Mouse (Mus musculus): ENCODE data around the gene Phf23.
"Not testable (repeated sequence)": the region's sequence is repeated elsewhere in the genome, so short reads cannot be mapped to it uniquely, and the experiment has no call there.

Phf23 gene

GRCm38 (mm10) chr11:69995391-69995960 is at the start of gene Phf23:
Gene Phf23 (plus strand): TSS chr11:69995777.
- DNase-seq (ENCODE audit: low spot score) = peak; percentile 98

- peak; percentile 86 for DNase-seq (ENCODE audit: low spot score)
Observed at GRCm38 (mm10) chr11:69945997-69946891, 49.3 kb upstream of the Phf23 start.

GRCm38 (mm10) chr11:69947337-69948065 is 48.1 kb upstream of the Phf23 start:
- peak; percentile 33 for DNase-seq (ENCODE audit: low spot score)

- peak; percentile 96 for DNase-seq (ENCODE audit: low spot score)
Observed at GRCm38 (mm10) chr11:69948066-69948762, 47.4 kb upstream of the Phf23 start, which contains the start of gene Slc2a4. Gene Slc2a4 (minus strand): TSS chr11:69948188.

- DNase-seq (ENCODE audit: low spot score) = peak; percentile 91
Observed at GRCm38 (mm10) chr11:69948763-69949150, 46.8 kb upstream of the Phf23 start.

- DNase-seq (ENCODE audit: low spot score) = no peak
Observed at GRCm38 (mm10) chr11:69950807-69951459, 44.6 kb upstream of the Phf23 start.

- no peak for DNase-seq (ENCODE audit: low spot score)
Observed at GRCm38 (mm10) chr11:69952274-69952673, 43.3 kb upstream of the Phf23 start.

- DNase-seq (ENCODE audit: low spot score) = no peak
Observed at GRCm38 (mm10) chr11:69953267-69953915, 42.2 kb upstream of the Phf23 start.

- not testable (repeated sequence) for DNase-seq (ENCODE audit: low spot score)
Observed at GRCm38 (mm10) chr11:69955618-69956017, 40.0 kb upstream of the Phf23 start.

- no peak for DNase-seq (ENCODE audit: low spot score)
Observed at GRCm38 (mm10) chr11:69956218-69956617, 39.4 kb upstream of the Phf23 start.

GRCm38 (mm10) chr11:69960616-69961015 is 35.0 kb upstream of the Phf23 start:
- no peak for DNase-seq (ENCODE audit: low spot score)

- no peak for DNase-seq (ENCODE audit: low spot score)
Observed at GRCm38 (mm10) chr11:69961841-69962240, 33.7 kb upstream of the Phf23 start.

- DNase-seq (ENCODE audit: low spot score) = no peak
Observed at GRCm38 (mm10) chr11:69964650-69965270, 30.8 kb upstream of the Phf23 start, which contains the start of gene Cldn7. Gene Cldn7 (plus strand): TSS chr11:69964779.

- no peak for DNase-seq (ENCODE audit: low spot score)
Observed at GRCm38 (mm10) chr11:69965271-69966005, 30.1 kb upstream of the Phf23 start.

GRCm38 (mm10) chr11:69966006-69966859 is 29.3 kb upstream of the Phf23 start:
- no peak for DNase-seq (ENCODE audit: low spot score)

GRCm38 (mm10) chr11:69966860-69967517 is 28.6 kb upstream of the Phf23 start:
- no peak for DNase-seq (ENCODE audit: low spot score)

GRCm38 (mm10) chr11:69968793-69969192 is 26.8 kb upstream of the Phf23 start:
- DNase-seq (ENCODE audit: low spot score) = no peak

GRCm38 (mm10) chr11:69970222-69970621 is 25.4 kb upstream of the Phf23 start:
- no peak for DNase-seq (ENCODE audit: low spot score)
